Mouse (Mus musculus) cerebellum, adult 2 months (tissue): ENCODE data around the gene Olfr923.

ENCODE experiments used
- CTCF ChIP-seq: fragments of 200-500 bp; IDR thresholded peaks from 2 replicates; pipeline ENCODE4 v1.5.1; 2011; ENCODE audit warnings: low read depth, mild to moderate bottlenecking, control low read depth, low read length, moderate library complexity, borderline replicate concordance; ENCODE audit not compliant: insufficient read depth
- POLR2A ChIP-seq: fragments of 200-500 bp; IDR thresholded peaks from 2 replicates; pipeline ENCODE4 v1.6.1; 2011; ENCODE audit warnings: low read length, control low read depth, borderline replicate concordance; ENCODE audit not compliant: insufficient read depth

DNA sequence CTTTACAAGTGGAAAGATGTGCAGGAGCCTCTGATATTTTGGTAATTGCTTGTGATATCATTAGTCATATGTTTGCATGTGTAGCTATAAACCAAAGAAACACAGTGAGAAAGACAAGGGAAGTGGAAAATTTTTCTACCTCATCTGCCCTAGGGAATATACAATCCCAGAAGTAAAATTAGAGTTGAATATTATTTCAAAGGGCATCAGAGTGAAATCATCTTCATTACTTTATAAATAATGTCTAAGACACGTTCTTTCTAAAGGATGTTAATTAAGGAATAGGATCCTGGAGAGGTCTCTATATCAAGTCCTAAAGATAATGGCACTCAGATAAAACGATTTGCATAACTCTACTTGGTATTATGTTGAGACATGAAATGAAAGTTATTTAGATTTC, 12.0 kb upstream of the Olfr923 start, which contains the start of gene Olfr922:
- TF ChIP-seq CTCF: no peak
- TF ChIP-seq POLR2A: no peak
